Mouse (Mus musculus) lung, embryonic 16.5 days (tissue): Measurements from ENCODE around the gene Ube2cbp. TPM values are rescaled to one million over a fixed set of nuclear protein-coding genes. Genes with fewer than 3 reads are reported as not detected.

Experiments used
- ATAC-seq: fragments of 200-750 bp; cut with Nextera tagmentation; 2 replicates; pipeline ENCODE4 v1.8.0; 2017; ENCODE audit warnings: low read depth, mild to moderate bottlenecking, moderate library complexity
- H3K27ac ChIP-seq: fragments of 300-500 bp; sonication (generic); 2 replicates; pipeline ENCODE4 v1.5.1; 2014; ENCODE audit warnings: mild to moderate bottlenecking, control low read depth, low read length
- H3K27me3 ChIP-seq: fragments of 300-500 bp; sonication (generic); 2 replicates; pipeline ENCODE4 v1.6.1; 2014; ENCODE audit warnings: low read depth, low read length, mixed read lengths; ENCODE audit not compliant: control insufficient read depth, insufficient read depth
- H3K36me3 ChIP-seq: fragments of 300-500 bp; sonication (generic); 2 replicates; pipeline ENCODE4 v1.6.1; 2014; ENCODE audit warnings: low read length; ENCODE audit not compliant: control insufficient read depth, insufficient read depth
- H3K4me1 ChIP-seq: fragments of 300-500 bp; sonication (generic); replicated peaks from 2 replicates; pipeline ENCODE4 v1.6.1; 2014; ENCODE audit warnings: low read length, mixed read lengths; ENCODE audit not compliant: control insufficient read depth, insufficient read depth
- H3K4me2 ChIP-seq: fragments of 300-500 bp; sonication (generic); 2 replicates; pipeline ENCODE4 v1.6.1; 2014; ENCODE audit warnings: low read depth, low read length, control low read depth
- H3K4me3 ChIP-seq: fragments of 300-500 bp; sonication (generic); 2 replicates; pipeline ENCODE4 v1.5.1; 2014; ENCODE audit warnings: mild to moderate bottlenecking, low read length, control low read depth
- H3K9ac ChIP-seq: fragments of 300-500 bp; sonication (generic); 2 replicates; pipeline ENCODE4 v1.6.1; 2014; ENCODE audit warnings: low read length, control low read depth
- H3K9me3 ChIP-seq: fragments of 300-500 bp; sonication (generic); 2 replicates; pipeline ENCODE4 v1.6.1; 2016; ENCODE audit warnings: low read length; ENCODE audit not compliant: control insufficient read depth
- WGBS: fragments of 180-500 bp; shearing (Covaris S2); extraction: QIAGEN DNeasy Blood & Tissue Kit; methylation state at CpG from one replicate; pipeline ENCODE4 v1.1.7; 2014; 5-methylcytosine and 5-hydroxymethylcytosine counted together
- polyA plus RNA-seq: library from polyadenylated mRNA; unstranded; fragments of >200 nt; fragmentation: Nextera tagmentation; extraction: Ambion mirVana; gene quantifications from 2 replicates; pipeline ENCODE4 v1.2.1, GENCODE M21; 2015

The Ube2cbp gene
- polyA plus RNA-seq, 1 experiment from 2014 or later, result 4.1 TPM

DNA sequence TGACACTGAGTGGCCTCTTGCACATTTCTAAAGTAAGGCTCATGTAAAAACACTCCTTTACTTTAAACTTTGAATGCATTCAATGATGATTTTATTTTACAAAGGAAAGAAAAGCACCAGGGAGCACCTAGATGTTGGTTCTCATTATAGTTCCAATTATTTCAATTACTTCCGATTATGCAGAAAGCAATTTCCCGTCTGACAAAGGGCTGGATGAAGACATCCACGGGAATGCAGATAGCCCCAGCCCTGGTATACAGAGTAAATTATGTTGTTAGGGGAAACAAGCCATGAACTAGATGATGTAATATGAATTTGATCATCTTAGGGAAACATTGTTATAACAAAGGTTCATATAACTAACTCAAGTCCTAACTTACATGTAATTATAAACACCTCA lies 113.3 kb downstream of the Ube2cbp start:
- Histone ChIP-seq H3K9me3 (no peaks in the 10 kb centered on the region), H3K4me1 (no peaks in the 10 kb centered on the region), H3K9ac (no peak overlapping the region), H3K36me3 (no peaks in the 10 kb centered on the region), H3K27me3 (no peaks in the 10 kb centered on the region), H3K4me2 (no peak overlapping the region), H3K4me3 (no peak overlapping the region), H3K27ac (no peak overlapping the region)
- ATAC-seq, result no peak
- WGBS, result 81% methylated on average over 3 of the region's 3 CpGs

DNA sequence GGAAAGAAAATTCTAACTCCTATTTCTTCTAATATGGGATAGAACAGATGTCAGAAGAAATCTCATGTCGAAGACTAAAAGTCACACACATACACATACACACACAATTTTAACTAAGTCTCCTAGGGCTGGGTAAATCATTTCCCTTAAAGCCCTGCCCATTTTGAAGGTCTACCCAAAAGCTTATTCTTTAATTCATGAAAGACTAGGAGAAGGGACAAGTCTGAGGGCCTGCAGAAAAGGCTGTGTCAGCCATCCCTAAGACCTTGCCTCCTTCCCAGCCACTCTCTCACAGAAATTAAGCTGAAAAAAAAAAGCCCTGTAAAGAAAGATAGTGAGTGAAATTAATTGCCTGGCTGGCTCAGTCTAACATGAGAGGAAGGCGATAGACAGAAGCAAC lies 128.0 kb downstream of the Ube2cbp start:
- no peaks in the 10 kb centered on the region for H3K36me3 ChIP-seq
- H3K4me1 ChIP-seq, result peaks cover 3% of the 10 kb centered on the region; the same call in 1 of the 2 replicates
- no peak overlapping the region for H3K9ac ChIP-seq
- WGBS, result 82% methylated on average over 2 of the region's 2 CpGs
- H3K4me3 ChIP-seq, result no peak overlapping the region
- H3K27ac ChIP-seq, result no peak overlapping the region
- no peaks in the 10 kb centered on the region for H3K27me3 ChIP-seq
- no peak for ATAC-seq
- H3K9me3 ChIP-seq, result no peaks in the 10 kb centered on the region
- H3K4me2 ChIP-seq, result no peak overlapping the region

DNA sequence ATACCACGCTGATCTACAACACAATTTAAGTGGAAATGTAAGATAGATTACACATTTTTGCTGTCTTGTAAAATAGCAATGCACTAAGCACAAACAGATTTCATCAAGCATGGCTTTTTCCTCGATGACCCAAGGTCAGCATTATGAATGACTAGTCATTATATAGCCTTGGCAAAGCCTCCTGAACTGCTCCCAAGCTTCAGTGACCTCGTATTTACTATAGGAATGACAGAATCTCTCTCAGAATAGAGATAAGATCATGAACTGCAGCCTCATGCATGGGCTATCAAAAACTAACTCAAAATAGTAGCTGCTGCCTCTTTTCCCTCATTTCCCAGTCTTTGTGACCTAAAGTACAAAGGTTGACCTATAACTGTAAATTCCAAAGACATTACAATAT lies 128.4 kb downstream of the Ube2cbp start:
- Histone ChIP-seq H3K4me3 (no peak overlapping the region), H3K4me1 (peaks cover 3% of the 10 kb centered on the region; the same call in 1 of the 2 replicates), H3K27ac (no peak overlapping the region), H3K36me3 (no peaks in the 10 kb centered on the region), H3K27me3 (no peaks in the 10 kb centered on the region), H3K4me2 (no peak overlapping the region), H3K9ac (no peak overlapping the region), H3K9me3 (no peaks in the 10 kb centered on the region)
- 33% methylated on average over 3 of the region's 3 CpGs for WGBS
- ATAC-seq, result no peak

DNA sequence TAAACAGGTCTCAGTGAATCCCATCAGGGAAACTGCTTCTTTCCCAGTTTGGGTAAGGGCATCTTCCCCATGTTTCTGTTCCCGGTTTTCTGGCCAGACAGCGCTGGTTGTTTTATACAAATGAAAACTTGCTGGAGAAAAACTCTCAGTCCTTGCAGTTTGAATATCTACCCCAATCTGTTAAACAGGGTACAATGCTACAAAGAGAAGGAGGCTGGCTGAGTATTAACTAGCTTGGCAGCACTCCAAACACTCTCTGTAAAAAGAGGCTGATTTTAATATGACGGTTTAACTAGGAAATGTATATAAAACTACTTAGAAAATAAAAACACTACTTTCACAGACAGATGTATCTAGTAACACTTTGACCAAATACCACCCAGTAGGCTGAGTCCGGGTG lies 129.2 kb downstream of the Ube2cbp start:
- peaks cover 3% of the 10 kb centered on the region; the same call in 1 of the 2 replicates for H3K4me1 ChIP-seq
- no peaks in the 10 kb centered on the region for H3K27me3 ChIP-seq
- no peak overlapping the region for H3K27ac ChIP-seq
- no peak for ATAC-seq
- H3K9ac ChIP-seq, result no peak overlapping the region
- WGBS, result 28% methylated on average over 4 of the region's 4 CpGs
- no peaks in the 10 kb centered on the region for H3K36me3 ChIP-seq
- H3K4me2 ChIP-seq, result no peak overlapping the region
- no peak overlapping the region for H3K4me3 ChIP-seq
- no peaks in the 10 kb centered on the region for H3K9me3 ChIP-seq

DNA sequence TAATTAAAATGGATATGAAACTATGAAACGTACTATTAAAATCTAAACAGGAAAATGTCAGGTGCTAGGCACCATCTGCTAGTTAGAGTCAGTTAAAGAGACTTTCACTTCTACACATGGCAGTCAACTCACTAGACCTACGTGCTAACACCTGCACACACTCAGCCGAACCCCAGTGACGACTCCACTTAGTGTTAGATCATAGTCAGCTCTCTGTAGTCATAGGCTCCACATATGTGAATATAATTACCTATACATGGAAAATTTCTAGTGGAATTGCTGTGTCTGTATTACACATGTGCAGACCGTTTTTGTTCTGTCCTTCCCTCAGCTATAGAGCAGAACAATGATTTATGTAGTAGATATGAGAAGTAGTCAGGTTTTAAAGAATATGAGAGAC lies 130.4 kb downstream of the Ube2cbp start:
- no peak for ATAC-seq
- Histone ChIP-seq H3K27ac (no peak overlapping the region), H3K4me1 (peaks cover 3% of the 10 kb centered on the region; the same call in 1 of the 2 replicates), H3K27me3 (no peaks in the 10 kb centered on the region), H3K4me3 (no peak overlapping the region), H3K9me3 (no peaks in the 10 kb centered on the region), H3K4me2 (no peak overlapping the region), H3K9ac (no peak overlapping the region), H3K36me3 (no peaks in the 10 kb centered on the region)
- 85% methylated on average over 5 of the region's 5 CpGs for WGBS

DNA sequence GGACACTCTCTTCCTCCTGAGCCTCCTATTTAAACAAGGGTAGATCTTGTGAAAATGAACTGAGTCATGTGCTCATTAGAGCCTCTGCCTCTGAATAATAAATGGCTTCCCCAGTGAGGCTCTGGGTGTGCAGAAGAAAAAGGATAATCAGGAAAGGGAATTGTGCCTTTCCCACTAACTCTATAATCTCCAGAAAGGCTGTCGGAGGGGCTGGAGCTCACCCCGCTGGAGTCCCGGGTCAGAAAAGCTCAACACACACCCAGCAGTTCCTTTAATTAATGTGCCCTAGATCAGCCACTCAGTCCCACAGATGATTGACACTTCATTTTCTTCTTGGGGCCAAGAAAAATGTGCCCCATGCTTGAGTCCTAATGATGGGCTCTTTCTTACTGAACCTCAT lies 134.2 kb downstream of the Ube2cbp start:
- Histone ChIP-seq H3K4me3 (no peak overlapping the region), H3K4me2 (no peak overlapping the region), H3K9ac (no peak overlapping the region), H3K4me1 (peaks cover 5% of the 10 kb centered on the region; the same call in 1 of the 2 replicates), H3K27ac (no peak overlapping the region), H3K9me3 (no peaks in the 10 kb centered on the region), H3K36me3 (no peaks in the 10 kb centered on the region), H3K27me3 (no peaks in the 10 kb centered on the region)
- no peak for ATAC-seq
- 83% methylated on average over 3 of the region's 3 CpGs for WGBS

DNA sequence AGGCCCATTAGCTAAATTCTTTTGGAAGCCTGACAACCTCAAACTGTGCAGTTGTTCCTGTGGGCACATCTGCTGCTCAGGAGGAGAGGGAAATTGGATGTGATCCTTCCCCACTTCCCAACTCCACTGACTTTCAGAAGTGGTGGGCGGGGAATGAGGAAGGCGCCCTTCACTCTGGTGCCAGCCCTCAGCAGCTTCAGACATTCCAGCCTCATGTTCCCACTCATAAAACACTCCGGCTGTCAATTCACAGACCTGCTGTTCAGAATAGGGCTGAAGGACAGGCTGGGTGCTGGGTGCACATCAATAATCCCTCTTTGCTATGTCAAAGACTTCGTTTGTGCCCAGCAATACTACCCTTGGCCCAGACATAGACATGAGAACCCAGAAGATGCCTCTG lies 136.5 kb downstream of the Ube2cbp start:
- H3K9me3 ChIP-seq, result no peaks in the 10 kb centered on the region
- no peak overlapping the region for H3K27ac ChIP-seq
- H3K9ac ChIP-seq, result no peak overlapping the region
- no peak overlapping the region for H3K4me2 ChIP-seq
- no peaks in the 10 kb centered on the region for H3K27me3 ChIP-seq
- ATAC-seq, result peak; percentile 49; the same call in 1 of the 2 replicates
- no peaks in the 10 kb centered on the region for H3K36me3 ChIP-seq
- H3K4me1 ChIP-seq, result 0 out of 2 replicates have a peak, but pooled peaks cover 3% of the 10 kb centered on the region
- WGBS, result 63% methylated on average over 4 of the region's 4 CpGs
- no peak overlapping the region for H3K4me3 ChIP-seq

DNA sequence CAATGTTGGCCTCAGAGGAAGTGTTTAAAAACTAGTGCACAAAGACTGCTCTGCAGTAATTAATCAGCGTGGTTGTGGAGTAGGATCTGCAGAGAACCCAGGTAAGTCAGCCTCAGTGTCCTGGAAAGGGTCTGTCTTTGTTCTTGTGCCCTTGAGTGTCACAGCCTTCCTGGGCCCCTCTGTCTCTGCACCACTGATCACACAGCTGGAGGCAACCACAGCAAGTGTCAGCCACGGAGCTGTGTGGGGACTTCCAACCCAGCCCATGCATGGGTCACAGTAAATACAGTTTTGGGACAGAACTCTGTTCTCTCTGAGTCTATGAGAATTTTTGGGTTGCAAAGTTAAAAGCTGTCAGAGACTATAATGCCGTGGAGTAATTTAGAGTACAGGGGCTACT lies 137.4 kb downstream of the Ube2cbp start:
- H3K9ac ChIP-seq, result no peak overlapping the region
- no peak for ATAC-seq
- H3K9me3 ChIP-seq, result no peaks in the 10 kb centered on the region
- no peak overlapping the region for H3K4me2 ChIP-seq
- WGBS, result 73% methylated on average over 3 of the region's 3 CpGs
- H3K4me1 ChIP-seq, result 0 out of 2 replicates have a peak, but pooled peaks cover 3% of the 10 kb centered on the region
- no peaks in the 10 kb centered on the region for H3K27me3 ChIP-seq
- no peak overlapping the region for H3K4me3 ChIP-seq
- H3K36me3 ChIP-seq, result no peaks in the 10 kb centered on the region
- no peak overlapping the region for H3K27ac ChIP-seq

DNA sequence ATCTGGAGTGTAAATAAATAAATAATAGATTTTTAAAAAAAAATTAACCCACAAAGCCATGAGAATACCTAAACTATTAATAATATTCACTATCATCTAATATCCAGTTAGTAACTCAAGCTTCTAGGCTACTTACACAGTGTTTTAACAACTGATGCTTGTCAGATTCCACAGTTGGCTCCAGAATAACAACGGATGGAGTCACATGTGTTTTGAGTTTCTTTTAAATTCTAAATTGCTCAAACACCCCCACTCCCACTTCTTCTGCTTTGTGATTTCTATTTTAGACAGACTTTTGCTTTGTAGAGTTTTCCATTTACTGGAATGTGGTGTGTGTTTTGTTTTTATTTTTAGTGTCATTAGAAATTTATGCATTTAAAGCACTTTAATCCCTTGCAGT lies 140.0 kb downstream of the Ube2cbp start:
- no peak for ATAC-seq

More for the DNA sequence above, 140.0 kb downstream of the Ube2cbp start:
- Histone ChIP-seq H3K27me3 (no peaks in the 10 kb centered on the region), H3K36me3 (no peaks in the 10 kb centered on the region), H3K4me2 (no peak overlapping the region), H3K27ac (no peak overlapping the region), H3K9me3 (no peaks in the 10 kb centered on the region), H3K9ac (no peak overlapping the region), H3K4me3 (no peak overlapping the region), H3K4me1 (0 out of 2 replicates have a peak, but pooled peaks cover 3% of the 10 kb centered on the region)
- WGBS, result 52% methylated on average over 1 of the region's 1 CpGs
